In the genomic region with DNA sequence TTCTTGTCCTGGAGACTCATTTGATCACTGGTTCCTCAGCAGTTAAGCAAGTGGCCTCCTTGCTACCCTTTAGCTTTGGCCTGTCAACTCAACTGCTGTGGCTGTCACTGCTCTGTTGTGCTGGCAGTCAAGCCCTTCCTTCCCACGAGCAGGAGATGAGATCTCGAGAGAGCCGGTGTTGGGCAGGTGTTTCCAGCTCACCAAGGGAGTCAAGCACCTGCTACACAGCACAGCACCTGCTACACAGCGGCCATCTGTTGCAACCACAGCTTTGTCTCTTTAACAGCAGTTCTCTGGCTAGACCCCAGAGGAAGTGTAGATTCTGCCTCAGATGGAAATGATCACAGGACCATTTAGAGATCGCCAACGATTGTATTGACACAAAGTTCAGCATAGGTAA, we compare ENCODE assay signal across 8 mouse cellular contexts. TPM values are rescaled to one million over a fixed set of nuclear protein-coding genes. Genes with fewer than 3 reads are reported as not detected.
DNase-seq lines count a peak whose midpoint lies in the region; ATAC-seq lines count a peak whose summit lies in the region.

No protein-coding gene starts in this region.

- DNase-seq in lung, postnatal 4 days = no peak
- no peak for DNase-seq in midbrain, embryonic 11.5 days (ENCODE audit: low spot score, missing footprints)
- peak; percentile 86 for DNase-seq in thymus, postnatal 14 days
- DNase-seq in left cerebral cortex, adult 11 months (ENCODE audit: low spot score) = no peak
- no peak for DNase-seq in kidney, adult 8-10 months
- DNase-seq in urinary bladder, adult 2 months (ENCODE audit: low spot score) = no peak

- H3K9me3 ChIP-seq in lung, embryonic 15.5 days = no peaks in the 10 kb centered on the region
- H3K9me3 ChIP-seq in midbrain, embryonic 11.5 days (ENCODE audit: control insufficient read depth, low read length) = no peaks in the 10 kb centered on the region

- WGBS in lung, embryonic 15.5 days = 42% methylated on average over 6 of the region's 6 CpGs
- WGBS in midbrain, embryonic 11.5 days = 68% methylated on average over 6 of the region's 6 CpGs

- H3K9ac ChIP-seq in lung, embryonic 15.5 days = no peak overlapping the region
- H3K9ac ChIP-seq in midbrain, embryonic 11.5 days (ENCODE audit: low read length) = no peak overlapping the region

- no peak overlapping the region for H3K4me2 ChIP-seq in lung, embryonic 15.5 days
- H3K4me2 ChIP-seq in midbrain, embryonic 11.5 days = no peak overlapping the region

- no peak overlapping the region for H3K4me3 ChIP-seq in lung, embryonic 15.5 days
- no peak overlapping the region for H3K4me3 ChIP-seq in midbrain, embryonic 11.5 days (ENCODE audit: low read depth, low read length)

- no peak overlapping the region for H3K27ac ChIP-seq in lung, embryonic 15.5 days
- no peak overlapping the region for H3K27ac ChIP-seq in midbrain, embryonic 11.5 days (ENCODE audit: low read depth, low read length)

- peaks cover 27% of the 10 kb centered on the region for H3K36me3 ChIP-seq in lung, embryonic 15.5 days
- peaks cover 9% of the 10 kb centered on the region for H3K36me3 ChIP-seq in midbrain, embryonic 11.5 days (ENCODE audit: control insufficient read depth, insufficient read depth, low read length)

- 0 out of 2 replicates have a peak, but pooled peaks have one; percentile 44 for ATAC-seq in lung, embryonic 15.5 days (ENCODE audit: borderline replicate concordance, extremely low read depth, low FRiP score, low TSS enrichment)
- peak; percentile 33 for ATAC-seq in granulocyte monocyte progenitor cell, adult 5-6 weeks (replicated peaks; ENCODE audit: poor library complexity, severe bottlenecking)
- ATAC-seq in midbrain, embryonic 11.5 days (ENCODE audit: low FRiP score) = peak; percentile 54

- H3K4me1 ChIP-seq in lung, embryonic 15.5 days = 0 out of 2 replicates have a peak, but pooled peaks cover 4% of the 10 kb centered on the region
- no peaks in the 10 kb centered on the region for H3K4me1 ChIP-seq in midbrain, embryonic 11.5 days (ENCODE audit: control insufficient read depth, insufficient read depth, low read length)

- H3K27me3 ChIP-seq in lung, embryonic 15.5 days = no peaks in the 10 kb centered on the region
- no peaks in the 10 kb centered on the region for H3K27me3 ChIP-seq in midbrain, embryonic 11.5 days (ENCODE audit: control insufficient read depth, insufficient read depth, low read length)

RNA-seq across cellular contexts. Expression of a gene that starts 37.3 kb away (rescaled TPM):
- 0.68 and 1.0 TPM in 2 replicates for polyA plus RNA-seq in lung, embryonic 15.5 days (2015; fragmentation: Nextera tagmentation; extraction: Ambion mirVana)
- not detected in 2 replicates for total RNA-seq in granulocyte monocyte progenitor cell, adult 5-6 weeks (2014; fragmentation: Nextera tagmentation)
- total RNA-seq in granulocyte monocyte progenitor cell, adult 5-6 weeks (2017) = not detected in 2 replicates
- polyA plus RNA-seq in midbrain, embryonic 11.5 days (2014; fragmentation: Nextera tagmentation; extraction: Ambion mirVana) = 1.5 and 2.5 TPM in 2 replicates
- 0.08 TPM in 1 of 2 replicates, not detected in the other for polyA plus RNA-seq in urinary bladder, adult 2 months (2012; rRNA removed)
